ENCODE assay signal across 1 mouse cellular context in genomic region chr1:130937170-130937569, GRCm38 (mm10).
TF ChIP-seq lines count a peak whose summit lies in the region.

No protein-coding gene starts in this region.

TF ChIP-seq in MEL, 35 proteins besides CTCF, POLR2A, EP300 and RAD21 (continued from another document):
- TF ChIP-seq MAFK (IDR thresholded peaks at IDR 0.05; ENCODE audit: borderline replicate concordance, low read depth, low read length) (no peak), UBTF (IDR thresholded peaks at IDR 0.05; ENCODE audit: borderline replicate concordance, insufficient read depth, low read depth, low read length) (no peak)
